Mouse (Mus musculus) stomach, postnatal 0 days (tissue): Measurements from ENCODE around the gene 1700017N19Rik.

Source experiments
- CTCF ChIP-seq: IDR thresholded peaks from 2 replicates; pipeline ENCODE4 v1.5.1; 2016; ENCODE audit warnings: antibody characterized with exemption, low read depth, mild to moderate bottlenecking, moderate library complexity
- EP300 ChIP-seq: optimal IDR thresholded peaks from 2 replicates; pipeline ENCODE3; 2016; ENCODE audit warnings: antibody characterized with exemption

GRCm38 (mm10) chr10:100661970-100662590 is 71.8 kb downstream of the 1700017N19Rik start:
- TF ChIP-seq EP300, result no peak
- TF ChIP-seq CTCF, result no peak
